Mouse (Mus musculus): Measurements from ENCODE around the gene Spaca4. TPM values are rescaled to one million over a fixed set of nuclear protein-coding genes. Genes with fewer than 3 reads are reported as not detected.

Gene Spaca4
- total RNA-seq, 1 experiment: 0.76 TPM

GRCm38 (mm10) chr7:45741777-45742176, 16.2 kb upstream of the Spaca4 start:
- no peak for DNase-seq (ENCODE audit: low read depth, low spot score)
- no peaks in the 10 kb centered on the region for H3K9me3 ChIP-seq (ENCODE audit: control insufficient read depth, insufficient read depth, low read depth, low read length)
- in situ Hi-C loops (cut with MboI; ENCODE audit: low sequenced_read_pairs in 2 of 2, unreplicated experiment in 2 of 2): loop anchor here (10.0 to 25.0 kb wide), 2 partner anchors 183 to 196 kb away; partner anchors contain the start of genes Ccdc114 (in 1 of the 2) and Emp3 (in 1 of the 2)
- no peak overlapping the region for H3K27ac ChIP-seq (ENCODE audit: insufficient read depth, low read depth, low read length, poor library complexity, severe bottlenecking)
- TF ChIP-seq HCFC1 (IDR thresholded peaks at IDR 0.05; ENCODE audit: borderline replicate concordance, insufficient read depth, low read length) (no peak), ZNF384 (IDR thresholded peaks at IDR 0.05; ENCODE audit: low read depth, low read length) (no peak), MAFK (IDR thresholded peaks at IDR 0.05; ENCODE audit: insufficient read depth, low read depth, low read length) (no peak), ZC3H11A (IDR thresholded peaks at IDR 0.05; ENCODE audit: borderline replicate concordance, low read depth, low read length) (no peak), CHD2 (IDR thresholded peaks at IDR 0.05; ENCODE audit: low read depth, low read length) (no peak)
- H3K4me1 ChIP-seq (ENCODE audit: control insufficient read depth in 2 of 2, insufficient read depth in 2 of 2, low read length in 2 of 2, poor library complexity in 1 of 2): peaks cover 0 to under 1% of the 10 kb centered on the region in 2 experiments; a peak in 2 of 4 replicates
- no peak overlapping the region for H3K4me3 ChIP-seq (ENCODE audit: insufficient read depth in 1 of 2, low read depth in 1 of 2, low read length in 2 of 2, poor library complexity in 1 of 2, severe bottlenecking in 1 of 2)
- no peaks in the 10 kb centered on the region for H3K36me3 ChIP-seq (ENCODE audit: control insufficient read depth, insufficient read depth, low read length, poor library complexity, severe bottlenecking)
- H3K9ac ChIP-seq (ENCODE audit: insufficient read depth, low read depth, low read length, poor library complexity, severe bottlenecking): no peak overlapping the region

DNA sequence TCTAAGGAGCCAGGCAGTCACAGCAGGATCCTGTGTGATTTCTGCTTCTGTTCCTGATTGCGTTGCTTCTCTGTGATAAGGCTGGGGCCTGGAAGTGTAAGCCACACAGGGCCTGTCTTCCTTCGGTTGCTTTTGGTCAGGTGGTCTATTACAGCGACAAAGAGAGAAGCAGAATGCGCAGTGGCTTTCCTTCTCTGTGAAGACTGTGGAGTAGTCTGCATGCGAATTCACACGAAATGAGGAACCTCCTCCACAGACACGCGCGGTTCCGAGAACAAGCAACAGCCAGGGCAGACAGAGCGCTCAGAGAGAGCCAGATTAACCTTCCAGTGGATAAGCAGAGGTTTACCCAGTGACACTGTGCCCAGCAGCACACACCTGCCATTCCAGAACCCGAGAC, 15.7 kb upstream of the Spaca4 start:
- Histone ChIP-seq H3K4me1 (ENCODE audit: control insufficient read depth in 2 of 2, insufficient read depth in 2 of 2, low read length in 2 of 2, poor library complexity in 1 of 2) (no peaks in the 10 kb centered on the region; a peak in 1 of 4 replicates), H3K27ac (ENCODE audit: insufficient read depth, low read depth, low read length, poor library complexity, severe bottlenecking) (no peak overlapping the region), H3K4me3 (ENCODE audit: insufficient read depth in 1 of 2, low read depth in 1 of 2, low read length in 2 of 2, poor library complexity in 1 of 2, severe bottlenecking in 1 of 2) (no peak overlapping the region), H3K36me3 (ENCODE audit: control insufficient read depth, insufficient read depth, low read length, poor library complexity, severe bottlenecking) (no peaks in the 10 kb centered on the region), H3K9ac (ENCODE audit: insufficient read depth, low read depth, low read length, poor library complexity, severe bottlenecking) (no peak overlapping the region), H3K9me3 (ENCODE audit: control insufficient read depth, insufficient read depth, low read depth, low read length) (no peaks in the 10 kb centered on the region)
- TF ChIP-seq MAFK (IDR thresholded peaks at IDR 0.05; ENCODE audit: insufficient read depth, low read depth, low read length): no peak
- no peak for TF ChIP-seq ZC3H11A (IDR thresholded peaks at IDR 0.05; ENCODE audit: borderline replicate concordance, low read depth, low read length)
- TF ChIP-seq HCFC1 (IDR thresholded peaks at IDR 0.05; ENCODE audit: borderline replicate concordance, insufficient read depth, low read length): no peak
- no peak for TF ChIP-seq CHD2 (IDR thresholded peaks at IDR 0.05; ENCODE audit: low read depth, low read length)
- TF ChIP-seq ZNF384 (IDR thresholded peaks at IDR 0.05; ENCODE audit: low read depth, low read length): no peak
- DNase-seq (ENCODE audit: low read depth, low spot score): no peak
- in situ Hi-C loops (cut with MboI; ENCODE audit: low sequenced_read_pairs in 2 of 2, unreplicated experiment in 2 of 2): loop anchor here (10.0 to 25.0 kb wide), 2 partner anchors 183 to 196 kb away; partner anchors contain the start of genes Ccdc114 (in 1 of the 2) and Emp3 (in 1 of the 2)

DNA sequence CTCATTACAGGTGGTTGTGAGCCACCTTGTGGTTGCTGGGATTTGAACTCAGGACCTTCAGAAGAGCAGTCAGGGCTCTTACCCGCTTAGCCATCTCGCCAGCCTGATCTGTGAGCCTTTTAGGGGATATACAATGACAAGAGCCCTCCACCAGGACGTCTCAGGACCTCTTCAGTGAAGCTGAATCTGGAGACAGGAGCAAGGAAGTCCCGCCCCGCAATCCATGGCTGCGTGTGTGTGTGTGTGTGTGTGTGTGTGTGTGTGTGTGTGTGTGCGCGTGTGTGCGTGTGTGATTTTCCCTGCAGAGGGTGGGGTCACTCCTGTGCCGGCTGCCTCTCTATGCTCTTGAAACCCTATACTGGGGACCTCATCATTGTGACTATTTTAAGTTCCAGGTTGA, 14.2 kb upstream of the Spaca4 start:
- peaks cover 0 to 3% of the 10 kb centered on the region in 2 experiments; a peak in 1 of 4 replicates for H3K4me1 ChIP-seq (ENCODE audit: control insufficient read depth in 2 of 2, insufficient read depth in 2 of 2, low read length in 2 of 2, poor library complexity in 1 of 2)

DNA sequence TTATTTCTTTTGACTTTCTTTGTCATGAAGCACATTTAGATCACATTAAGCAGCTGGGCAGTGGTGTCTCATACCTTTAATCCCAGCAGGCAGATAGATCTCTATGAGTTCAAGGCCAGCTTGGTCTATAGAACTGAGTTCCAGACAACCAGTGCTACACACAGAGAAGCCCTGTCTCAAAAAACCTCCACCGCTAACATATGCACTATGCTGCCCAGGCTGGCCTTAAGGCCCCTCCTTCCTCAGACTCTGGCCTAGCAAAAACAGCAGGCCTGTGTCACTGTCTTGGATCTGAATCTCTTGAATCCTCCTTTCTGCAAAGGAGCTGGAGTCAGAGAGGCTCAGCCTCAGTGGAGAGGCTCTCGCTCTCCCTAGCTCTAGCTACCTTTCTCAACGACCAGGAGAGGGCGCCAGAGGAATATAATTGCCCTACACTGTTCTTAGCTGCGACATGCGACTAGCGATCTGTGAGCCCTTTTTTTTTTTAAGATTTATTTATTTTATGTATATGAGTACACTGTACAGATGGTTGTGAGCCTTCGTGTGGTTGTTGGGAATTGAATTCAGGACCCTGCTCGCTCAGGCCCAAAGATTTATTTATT, 13.7 kb upstream of the Spaca4 start:
- no peak for TF ChIP-seq CHD2 (IDR thresholded peaks at IDR 0.05; ENCODE audit: low read depth, low read length)
- TF ChIP-seq ZC3H11A (IDR thresholded peaks at IDR 0.05; ENCODE audit: borderline replicate concordance, low read depth, low read length): peak; percentile 13; the same call in 1 of the 2 replicates

More for the DNA sequence above, 14.2 kb upstream of the Spaca4 start:
- H3K36me3 ChIP-seq (ENCODE audit: control insufficient read depth, insufficient read depth, low read length, poor library complexity, severe bottlenecking): no peaks in the 10 kb centered on the region
- in situ Hi-C loops (cut with MboI; ENCODE audit: low sequenced_read_pairs in 2 of 2, unreplicated experiment in 2 of 2): loop anchor here (10.0 to 25.0 kb wide), 3 partner anchors 65 to 197 kb away; partner anchors contain the start of genes Ccdc114 (in 1 of the 2) and Emp3 (in 1 of the 2)
- H3K9ac ChIP-seq (ENCODE audit: insufficient read depth, low read depth, low read length, poor library complexity, severe bottlenecking): no peak overlapping the region
- no peak for DNase-seq (ENCODE audit: low read depth, low spot score)
- no peak overlapping the region for H3K4me3 ChIP-seq (ENCODE audit: insufficient read depth in 1 of 2, low read depth in 1 of 2, low read length in 2 of 2, poor library complexity in 1 of 2, severe bottlenecking in 1 of 2)
- H3K27ac ChIP-seq (ENCODE audit: insufficient read depth, low read depth, low read length, poor library complexity, severe bottlenecking): no peak overlapping the region
- TF ChIP-seq HCFC1 (IDR thresholded peaks at IDR 0.05; ENCODE audit: borderline replicate concordance, insufficient read depth, low read length) (no peak), MAFK (IDR thresholded peaks at IDR 0.05; ENCODE audit: insufficient read depth, low read depth, low read length) (no peak), ZNF384 (IDR thresholded peaks at IDR 0.05; ENCODE audit: low read depth, low read length) (no peak), ZC3H11A (IDR thresholded peaks at IDR 0.05; ENCODE audit: borderline replicate concordance, low read depth, low read length) (no peak), CHD2 (IDR thresholded peaks at IDR 0.05; ENCODE audit: low read depth, low read length) (no peak)
- H3K9me3 ChIP-seq (ENCODE audit: control insufficient read depth, insufficient read depth, low read depth, low read length): no peaks in the 10 kb centered on the region

More for the DNA sequence above, 13.7 kb upstream of the Spaca4 start:
- H3K4me1 ChIP-seq (ENCODE audit: control insufficient read depth in 2 of 2, insufficient read depth in 2 of 2, low read length in 2 of 2, poor library complexity in 1 of 2): peaks cover 0 to 3% of the 10 kb centered on the region in 2 experiments; a peak in 1 of 4 replicates
- H3K4me3 ChIP-seq (ENCODE audit: insufficient read depth in 1 of 2, low read depth in 1 of 2, low read length in 2 of 2, poor library complexity in 1 of 2, severe bottlenecking in 1 of 2): no peak overlapping the region
- DNase-seq (ENCODE audit: low read depth, low spot score): no peak
- H3K9ac ChIP-seq (ENCODE audit: insufficient read depth, low read depth, low read length, poor library complexity, severe bottlenecking): no peak overlapping the region
- H3K9me3 ChIP-seq (ENCODE audit: control insufficient read depth, insufficient read depth, low read depth, low read length): no peaks in the 10 kb centered on the region
- in situ Hi-C loops (cut with MboI; ENCODE audit: low sequenced_read_pairs in 2 of 2, unreplicated experiment in 2 of 2): loop anchor here (10.0 to 25.0 kb wide), 2 partner anchors 66 to 198 kb away; no protein-coding TSS in a partner anchor
- no peaks in the 10 kb centered on the region for H3K36me3 ChIP-seq (ENCODE audit: control insufficient read depth, insufficient read depth, low read length, poor library complexity, severe bottlenecking)
- no peak overlapping the region for H3K27ac ChIP-seq (ENCODE audit: insufficient read depth, low read depth, low read length, poor library complexity, severe bottlenecking)

Data from ES-E14 (cell line).